Mouse (Mus musculus) T-cell, adult 66 days (primary cell): ENCODE results near the gene Uxt. TPM values are rescaled to one million over a fixed set of nuclear protein-coding genes. Genes with fewer than 3 reads are reported as not detected.

Experiments
- total RNA-seq, 2 experiments: library from RNA; stranded (reverse); gene quantifications; 3 replicates in 1 of 2; 4 replicates in 1 of 2; pipeline ENCODE4 v1.2.4; 2023

Uxt gene
- total RNA-seq = 10 to 100 TPM; 35.3 to 40.3 TPM

DNA sequence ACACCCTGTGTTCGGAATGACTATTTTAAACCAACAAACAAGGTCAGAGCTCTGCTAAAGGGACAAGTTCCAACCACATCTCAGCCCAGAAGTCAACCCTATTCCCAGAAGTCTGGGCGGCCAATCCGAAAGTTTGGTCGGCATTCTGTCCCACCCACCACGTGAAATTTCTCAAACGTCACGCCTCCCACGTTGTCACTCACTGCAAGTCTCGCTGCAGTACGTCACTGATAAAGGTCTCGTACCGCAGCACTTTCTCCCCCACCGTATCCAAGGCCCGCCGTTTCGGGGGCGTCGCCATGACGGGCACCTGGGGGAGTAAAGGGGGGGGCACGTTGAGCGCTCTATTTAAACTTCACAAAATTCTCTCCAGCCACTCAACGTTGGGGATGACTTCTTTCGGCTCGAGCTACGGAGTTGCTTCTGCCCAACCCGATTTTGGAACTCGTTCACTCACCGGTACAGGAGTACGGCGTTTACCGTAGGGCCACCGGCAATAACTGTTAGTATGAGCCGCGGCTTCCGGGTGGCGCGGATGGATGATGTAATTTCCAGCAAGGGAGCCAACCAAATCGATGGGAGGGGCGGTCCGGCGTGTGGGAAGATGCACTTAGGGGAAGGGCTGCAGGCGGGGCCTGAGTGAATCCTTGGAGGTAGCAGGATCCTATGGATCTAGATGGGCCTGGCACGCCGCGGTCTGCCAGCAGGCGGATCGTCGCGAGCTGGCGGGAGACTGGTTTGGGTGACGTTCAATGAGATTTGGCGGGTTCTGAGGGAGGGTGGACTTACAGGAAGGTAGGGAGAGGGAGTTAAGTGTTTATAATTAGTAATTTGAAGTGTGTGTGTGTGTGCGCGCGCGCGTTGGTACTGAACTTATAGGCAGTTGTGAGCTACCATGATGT, at the start of gene Uxt:
TSS of gene Uxt (minus strand) at position 541 of the 902 bp plus-strand sequence.

DNA sequence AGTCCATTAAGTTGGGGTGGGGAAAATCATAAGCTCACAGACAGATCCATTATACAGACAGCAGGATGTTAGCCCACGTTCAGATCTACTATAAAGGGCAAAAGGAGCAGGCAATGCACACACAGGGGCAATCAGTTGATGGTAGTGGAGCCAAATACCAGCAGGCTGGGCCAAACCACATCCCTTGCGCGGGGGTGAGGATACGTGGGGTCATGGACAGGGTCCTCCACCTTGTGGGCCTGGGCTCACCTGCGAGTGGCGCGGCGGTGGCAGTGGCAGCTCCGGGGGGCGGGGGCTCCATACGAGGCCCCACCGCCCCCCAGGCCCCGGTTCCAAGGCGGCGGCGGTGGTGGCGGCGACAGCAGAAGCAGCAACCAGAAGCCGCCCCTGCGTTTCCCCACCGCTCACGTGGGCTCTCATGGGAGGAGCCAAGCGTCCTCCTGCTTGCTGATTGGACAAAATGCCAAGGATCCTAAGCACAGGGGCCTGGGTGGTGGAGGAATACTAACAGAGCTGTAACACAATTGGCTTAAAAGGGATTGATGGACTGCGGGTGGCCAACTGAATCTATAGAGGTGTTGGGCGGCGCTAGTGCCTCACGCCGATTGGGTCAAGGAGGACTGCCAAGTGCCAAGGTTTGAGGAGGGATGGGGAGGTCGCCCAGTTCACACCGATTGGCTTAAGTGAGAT, 11.5 kb downstream of the Uxt start, which contains the start of gene Elk1:
TSS of gene Elk1 (minus strand) at position 418 of the 690 bp plus-strand sequence.

DNA sequence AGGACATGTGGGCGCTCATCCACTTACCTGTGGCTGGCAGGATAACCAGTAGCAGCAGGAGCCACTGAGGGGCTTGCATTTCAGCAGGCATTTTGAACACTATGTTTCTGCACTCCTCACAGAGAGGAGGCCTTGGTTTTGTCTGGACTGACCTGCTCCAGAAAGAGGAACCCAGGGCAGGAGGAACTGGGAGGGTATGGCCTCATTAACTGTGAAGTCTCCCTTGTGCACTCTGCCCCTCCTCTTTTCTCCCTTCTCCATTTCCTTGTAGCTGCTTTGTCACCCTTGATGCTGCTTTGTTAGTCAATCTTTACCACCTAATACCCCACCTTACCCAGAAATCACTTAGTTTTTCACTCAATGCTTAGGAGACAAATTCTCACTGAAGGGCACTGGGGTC, 30.5 kb downstream of the Uxt start, which contains the start of gene Cfp:
TSS of gene Cfp (minus strand) at position 192 of the 400 bp plus-strand sequence.

DNA sequence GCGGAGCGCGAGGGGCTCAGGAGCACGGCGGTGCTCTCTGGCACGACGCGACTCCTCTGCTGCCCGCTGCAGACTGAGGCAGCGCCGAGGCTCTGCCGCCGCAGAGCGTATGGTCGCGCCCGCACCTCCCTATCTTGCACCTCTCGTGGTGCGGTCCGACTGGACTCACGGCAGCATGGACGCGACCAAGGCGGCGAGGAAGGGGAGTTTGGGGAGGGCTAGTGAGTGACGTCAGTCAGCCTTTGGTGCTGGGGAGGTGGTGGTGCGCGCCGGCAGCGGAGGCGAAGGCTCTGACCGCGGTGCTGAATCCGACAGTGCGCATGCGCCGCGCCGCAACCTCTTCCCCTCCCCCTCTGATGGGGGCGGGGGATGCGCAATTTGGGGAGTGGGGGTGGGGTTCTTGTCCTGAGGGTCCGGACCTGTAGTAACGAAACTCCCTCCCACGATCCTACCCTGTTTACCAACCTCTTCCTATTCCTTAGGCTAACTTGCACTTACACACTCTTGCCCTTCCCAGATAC, 40.9 kb downstream of the Uxt start, which contains the start of gene Syn1:
TSS of gene Syn1 (minus strand) at position 161 of the 521 bp plus-strand sequence.

Other genes with a start within 250 kb of the Uxt start
- 100 to 1,000 TPM; 145 to 148 TPM for gene Araf, start 164.2 kb downstream of the Uxt start, total RNA-seq
- gene Timp1, start 91.9 kb downstream of the Uxt start, total RNA-seq = under 1 TPM; 0.68 to 0.93 TPM
- gene Syn1, start 41.0 kb downstream of the Uxt start, total RNA-seq = under 1 TPM in 1 of 2 experiments, not detected in 1; 0.32 TPM
- gene Cfp, start 30.5 kb downstream of the Uxt start, total RNA-seq = 10 to 100 TPM; 18.5 to 18.9 TPM
- gene Elk1, start 11.4 kb downstream of the Uxt start, total RNA-seq = 10 to 100 TPM; 20.9 to 23.2 TPM
- 10 to 100 TPM; 25.6 to 28.9 TPM for gene Zfp182, start 100.3 kb upstream of the Uxt start, total RNA-seq
- gene Spaca5, start 106.4 kb upstream of the Uxt start, total RNA-seq = not detected
- 1 to 10 TPM; 1.3 to 2.1 TPM for gene Zfp300, start 127.5 kb upstream of the Uxt start, total RNA-seq
- not detected for gene Ssxa1, start 153.8 kb upstream of the Uxt start, total RNA-seq
- not detected for gene Gm21876, start 213.6 kb upstream of the Uxt start, total RNA-seq